Mouse (Mus musculus): ENCODE data around the gene Ncs1. TPM values are rescaled to one million over a fixed set of nuclear protein-coding genes. Genes with fewer than 3 reads are reported as not detected.

The Ncs1 gene
- not detected in 3 replicates for total RNA-seq (2017)

DNA sequence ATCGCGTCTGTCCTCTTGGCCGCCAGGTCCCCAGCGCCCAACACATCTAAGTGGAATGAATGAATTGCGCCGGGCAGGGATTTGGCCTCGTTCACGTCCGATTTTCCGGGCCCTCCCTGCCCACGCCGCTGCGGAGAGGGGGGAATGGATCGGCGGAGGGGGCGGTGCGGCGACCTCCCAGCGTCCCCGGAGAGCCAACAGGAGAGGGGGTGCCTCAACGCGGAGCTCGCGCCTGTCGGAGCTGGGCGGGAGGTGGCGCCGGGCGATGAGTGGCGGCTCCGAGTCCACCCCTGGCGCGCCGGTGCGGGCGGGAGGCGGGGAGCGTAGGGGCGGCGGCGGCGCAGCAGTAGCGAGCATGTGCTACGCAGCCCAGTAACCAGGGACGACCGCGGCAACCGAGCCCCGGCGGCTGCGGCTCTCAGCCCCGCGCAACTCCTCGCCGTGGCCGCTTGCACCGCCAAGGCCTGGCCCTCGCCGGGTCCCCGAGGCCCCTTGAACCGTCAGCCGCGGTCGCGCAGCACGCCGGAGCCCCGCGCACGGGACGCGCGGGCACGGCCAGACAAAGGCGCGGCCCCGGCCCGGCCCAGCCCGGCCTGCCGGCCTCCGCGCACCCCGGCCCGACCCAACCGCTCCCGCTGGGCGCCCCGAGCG is at the start of gene Ncs1:
Gene Ncs1, plus strand, starts transcription at position 333 of the 651 bp plus-strand sequence.
- ATAC-seq (replicated peaks; ENCODE audit: insufficient number of reproducible peaks, low FRiP score, low TSS enrichment, poor library complexity, severe bottlenecking) = no peak

DNA sequence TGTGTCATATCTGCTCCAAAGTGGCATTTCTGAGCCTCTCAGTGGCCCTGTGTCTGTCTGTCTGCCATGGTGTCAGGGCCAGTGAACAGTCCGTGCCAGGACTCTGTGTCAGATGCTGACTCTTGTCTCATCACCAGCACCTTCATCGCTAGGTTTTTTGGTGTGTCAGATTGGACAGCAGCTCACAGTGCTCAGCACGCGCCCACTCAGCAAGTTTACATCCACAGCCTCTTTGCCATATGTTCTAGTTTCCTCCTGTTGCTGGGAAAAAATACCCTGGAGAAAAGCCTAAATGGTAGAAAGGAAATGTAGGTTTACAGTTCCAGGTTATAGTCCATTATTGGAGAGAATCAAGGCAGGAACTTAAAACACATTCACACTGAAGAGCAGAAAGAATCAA is 47.0 kb upstream of the Ncs1 start:
- no peak for ATAC-seq (replicated peaks; ENCODE audit: insufficient number of reproducible peaks, low FRiP score, low TSS enrichment, poor library complexity, severe bottlenecking)

DNA sequence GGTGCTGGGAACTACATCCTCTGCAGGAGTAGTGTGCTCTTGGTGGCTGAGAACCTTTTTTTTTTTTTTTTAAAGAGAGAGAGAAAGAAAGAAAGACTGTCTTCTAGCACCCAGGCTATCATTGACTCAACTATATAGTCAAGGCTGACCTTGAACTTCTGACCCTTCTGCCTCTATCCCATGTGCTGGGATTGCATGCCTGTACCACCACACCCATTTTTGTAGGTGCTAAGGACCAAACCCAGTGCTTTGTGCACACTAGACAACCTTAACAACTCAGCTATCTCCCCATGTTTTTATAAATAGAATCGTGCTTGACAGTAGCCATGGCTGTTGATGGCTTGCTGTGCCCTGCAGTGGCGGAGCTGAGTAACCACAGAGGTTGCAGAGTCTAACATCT is 45.6 kb upstream of the Ncs1 start:
- ATAC-seq (replicated peaks; ENCODE audit: insufficient number of reproducible peaks, low FRiP score, low TSS enrichment, poor library complexity, severe bottlenecking) = no peak

DNA sequence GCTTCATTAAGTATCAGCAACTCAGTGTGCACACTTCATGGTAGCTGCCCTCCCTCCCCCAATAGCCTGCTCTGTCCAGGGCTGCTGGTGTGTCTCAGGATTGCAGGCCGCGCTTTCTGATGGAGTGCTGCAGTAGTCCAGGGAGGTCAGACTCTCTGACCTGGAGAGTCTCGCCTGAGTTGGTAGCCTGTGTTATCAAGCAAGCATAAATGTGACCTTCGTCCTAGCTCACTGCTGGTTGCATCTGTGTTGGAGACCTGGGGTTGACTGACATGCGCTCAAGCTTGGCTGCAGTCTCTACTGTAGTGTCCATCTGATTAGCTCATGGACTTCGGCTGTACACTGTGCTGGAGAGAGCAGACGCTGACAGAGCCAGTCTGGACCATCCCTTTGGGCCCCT is 43.8 kb upstream of the Ncs1 start:
- ATAC-seq (replicated peaks; ENCODE audit: insufficient number of reproducible peaks, low FRiP score, low TSS enrichment, poor library complexity, severe bottlenecking) = no peak

DNA sequence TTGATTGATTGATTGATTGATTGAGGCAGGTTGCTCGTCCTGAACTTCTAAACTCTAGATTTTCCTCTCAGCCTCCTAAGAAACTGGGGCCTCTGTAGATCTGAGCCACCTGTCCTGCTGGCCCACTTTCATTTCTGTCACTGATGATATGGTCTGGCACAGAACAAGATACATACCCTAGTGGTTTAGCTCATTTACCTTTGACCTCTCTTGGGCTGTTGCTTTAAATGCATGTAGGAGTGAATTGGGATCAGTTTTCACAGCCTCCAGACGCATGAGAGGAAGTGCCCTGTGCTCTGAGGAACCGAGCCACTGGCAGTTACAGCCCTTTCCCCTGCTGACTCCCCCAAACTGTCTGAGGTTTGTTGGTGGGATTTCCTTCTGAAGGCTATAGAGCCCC is 43.3 kb upstream of the Ncs1 start:
- ATAC-seq (replicated peaks; ENCODE audit: insufficient number of reproducible peaks, low FRiP score, low TSS enrichment, poor library complexity, severe bottlenecking) = no peak

DNA sequence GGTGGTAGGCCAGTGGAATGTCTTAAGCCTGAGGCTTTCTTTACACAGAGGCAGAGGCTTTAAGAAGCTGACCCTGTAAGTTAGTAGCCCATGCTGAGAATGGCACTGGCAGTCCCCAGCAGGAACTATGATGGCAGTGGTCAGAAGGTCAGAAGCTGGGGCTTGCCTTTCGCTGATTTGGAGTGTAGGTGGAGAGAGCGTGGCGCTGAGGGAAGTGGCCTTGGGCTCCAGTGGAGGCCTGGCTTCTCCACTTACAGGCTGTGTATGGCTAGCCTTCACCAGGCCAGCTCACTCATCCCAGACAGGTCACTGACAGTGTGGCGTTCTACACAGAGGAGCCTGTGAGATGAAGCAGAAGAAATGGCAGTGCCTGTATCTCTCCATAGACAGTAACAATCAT is 42.7 kb upstream of the Ncs1 start:
- no peak for ATAC-seq (replicated peaks; ENCODE audit: insufficient number of reproducible peaks, low FRiP score, low TSS enrichment, poor library complexity, severe bottlenecking)

DNA sequence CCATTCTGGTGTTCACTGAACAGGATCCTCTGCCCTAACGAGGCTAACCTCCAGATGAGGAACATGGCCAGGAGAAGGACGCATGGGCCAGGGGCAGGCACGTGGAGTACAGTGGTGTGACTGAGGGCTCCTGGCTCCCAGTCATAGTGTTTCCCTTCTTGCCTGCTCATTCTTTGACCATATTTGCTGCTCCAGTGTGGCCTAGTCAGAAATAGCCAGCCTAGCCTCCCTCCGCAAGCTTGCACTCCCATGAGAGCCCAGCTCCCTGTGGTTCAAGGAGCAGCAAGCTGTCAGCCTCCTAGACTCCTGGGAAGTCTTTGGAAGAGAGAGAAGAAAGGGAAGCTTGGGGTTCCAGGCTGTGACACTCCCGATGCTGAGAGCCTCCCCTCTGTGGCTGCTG is 40.9 kb upstream of the Ncs1 start:
- ATAC-seq (replicated peaks; ENCODE audit: insufficient number of reproducible peaks, low FRiP score, low TSS enrichment, poor library complexity, severe bottlenecking) = no peak

DNA sequence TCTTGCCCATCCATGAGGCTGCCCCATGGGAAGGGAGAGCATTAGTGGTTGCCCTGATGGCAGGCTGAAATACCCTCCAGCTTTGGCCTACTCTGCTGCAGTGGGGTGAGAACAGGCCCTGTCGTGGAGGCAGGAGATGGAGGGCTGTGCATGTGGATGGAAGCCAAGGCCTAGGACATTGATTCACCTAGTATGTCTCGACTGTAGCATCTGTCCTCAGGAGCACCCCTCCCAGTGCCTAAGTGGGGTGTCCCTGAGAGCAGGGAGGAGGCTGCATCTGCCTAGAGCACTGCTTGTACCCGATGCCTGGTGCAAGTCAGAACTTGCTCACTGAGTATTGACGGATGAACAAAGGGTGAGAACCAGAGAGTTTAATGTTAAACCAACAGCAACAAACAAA is 39.4 kb upstream of the Ncs1 start:
- no peak for ATAC-seq (replicated peaks; ENCODE audit: insufficient number of reproducible peaks, low FRiP score, low TSS enrichment, poor library complexity, severe bottlenecking)

DNA sequence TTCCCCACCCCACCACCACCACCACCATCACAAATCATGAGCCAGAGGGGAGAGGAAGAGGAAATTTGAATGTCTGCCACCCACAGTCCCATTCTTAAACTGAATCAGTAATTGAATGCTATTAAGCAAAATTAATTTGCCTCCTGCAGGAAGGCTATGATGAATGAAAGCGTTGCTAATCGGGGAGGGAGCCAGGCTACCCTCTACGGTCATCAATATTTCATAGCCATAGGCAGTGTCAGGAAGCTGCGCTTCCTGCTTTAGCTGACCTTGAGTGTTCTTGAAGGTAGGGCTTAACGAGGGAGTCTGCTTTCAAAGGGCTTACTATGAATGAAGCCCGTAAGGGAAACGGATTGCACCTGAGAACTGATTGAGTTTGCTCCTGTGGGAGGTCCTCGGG is 38.7 kb upstream of the Ncs1 start:
- ATAC-seq (replicated peaks; ENCODE audit: insufficient number of reproducible peaks, low FRiP score, low TSS enrichment, poor library complexity, severe bottlenecking) = no peak

DNA sequence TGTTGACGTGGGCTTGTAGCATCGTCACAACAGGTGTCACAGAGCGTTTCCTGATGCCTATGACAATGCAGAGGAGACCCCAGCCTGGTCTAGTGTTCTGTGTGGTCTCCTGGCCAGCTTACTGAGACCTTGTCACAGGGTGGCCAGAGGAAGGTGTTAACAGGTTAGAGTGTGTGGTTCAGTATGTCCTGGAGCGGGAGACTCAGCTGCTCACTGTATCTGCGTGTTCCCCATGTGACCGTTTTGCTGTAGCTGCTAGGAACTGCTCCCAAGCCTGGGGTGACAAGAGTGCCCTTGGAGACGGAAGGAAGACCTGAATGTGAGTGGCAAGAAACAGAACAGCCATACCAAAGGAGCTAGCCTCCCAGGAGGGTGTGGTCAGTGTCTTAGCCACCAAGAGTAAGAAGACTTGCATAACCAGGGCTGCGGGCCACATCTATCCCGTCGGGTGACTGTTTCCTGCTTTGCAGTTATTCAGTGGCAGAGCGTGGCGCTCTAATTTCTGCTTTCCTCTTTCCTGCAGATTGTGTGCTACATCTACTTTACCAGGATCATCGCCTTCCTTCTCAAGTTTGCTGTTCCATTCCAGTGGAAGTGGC is 37.0 kb upstream of the Ncs1 start:
- ATAC-seq (replicated peaks; ENCODE audit: insufficient number of reproducible peaks, low FRiP score, low TSS enrichment, poor library complexity, severe bottlenecking) = no peak

DNA sequence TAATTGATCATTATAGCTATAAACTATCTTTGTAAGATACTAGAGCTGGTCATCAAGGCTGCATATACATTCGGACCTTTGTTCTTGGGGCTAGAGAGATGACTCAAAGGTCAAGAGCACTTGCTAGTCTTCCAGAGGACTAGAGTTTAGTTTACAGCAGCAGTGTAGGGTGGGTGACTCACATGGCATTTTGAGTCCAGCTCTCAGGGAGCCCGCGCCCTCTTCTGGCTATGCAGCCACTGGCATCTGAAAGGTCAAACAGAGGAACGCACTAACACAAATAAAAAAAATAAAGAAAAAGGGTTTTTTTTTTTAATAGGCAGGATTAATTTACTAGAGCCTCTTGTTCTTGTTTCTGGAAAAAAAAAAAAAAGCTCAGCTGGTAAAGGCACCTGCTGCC is 36.1 kb upstream of the Ncs1 start:
- no peak for ATAC-seq (replicated peaks; ENCODE audit: insufficient number of reproducible peaks, low FRiP score, low TSS enrichment, poor library complexity, severe bottlenecking)

DNA sequence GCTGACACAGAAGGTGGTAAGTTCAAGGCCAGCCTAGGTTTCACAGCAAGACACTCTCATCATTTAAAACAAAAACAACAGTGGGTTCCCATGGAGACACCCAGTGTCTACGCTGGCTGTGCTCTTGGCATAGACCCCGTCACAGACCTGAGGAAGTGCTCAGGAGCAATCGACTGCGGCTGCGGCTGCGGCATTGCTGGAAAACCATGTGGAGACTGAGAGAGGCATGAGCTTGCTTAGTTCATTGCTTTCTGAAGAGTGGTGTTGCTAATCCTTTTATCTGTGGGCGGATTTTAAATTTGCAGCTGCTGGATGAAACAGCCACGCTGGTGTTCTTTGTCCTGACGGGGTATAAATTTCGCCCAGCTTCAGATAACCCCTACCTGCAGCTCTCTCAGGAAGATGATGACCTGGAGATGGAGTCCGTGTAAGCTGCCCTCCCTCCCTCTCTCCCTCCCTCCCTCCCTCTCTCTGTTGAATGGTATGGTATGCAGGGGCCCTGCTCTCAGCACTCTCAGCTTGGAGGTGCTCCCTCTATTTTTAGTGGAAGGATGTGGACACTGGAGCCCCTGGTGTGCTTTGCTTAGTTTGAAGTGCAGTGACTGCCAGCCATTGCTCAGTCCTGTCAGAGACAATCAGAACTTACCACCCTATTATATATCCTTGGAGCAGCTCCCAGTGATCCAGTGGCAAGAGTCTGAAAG is 35.3 kb upstream of the Ncs1 start:
- ATAC-seq (replicated peaks; ENCODE audit: insufficient number of reproducible peaks, low FRiP score, low TSS enrichment, poor library complexity, severe bottlenecking) = no peak

DNA sequence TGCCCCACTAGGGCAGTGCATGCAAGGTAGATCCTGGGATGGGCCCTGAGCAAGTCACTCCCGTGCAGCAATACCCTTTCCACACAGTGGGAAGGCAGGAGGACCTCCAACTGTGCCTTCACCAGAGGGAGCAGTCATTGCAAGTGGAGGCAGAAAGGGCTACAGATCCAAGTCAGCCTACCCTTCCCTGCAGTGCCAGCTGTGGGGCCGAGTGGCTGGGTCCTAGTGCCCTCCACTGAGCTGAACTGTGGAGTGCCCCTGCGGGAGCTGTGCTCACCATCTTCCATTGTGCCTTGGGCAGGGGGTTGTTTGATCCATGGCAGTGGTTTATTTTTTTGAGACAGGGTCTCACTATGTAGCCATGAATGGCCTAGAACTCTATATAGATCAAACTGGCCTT is 34.4 kb upstream of the Ncs1 start:
- ATAC-seq (replicated peaks; ENCODE audit: insufficient number of reproducible peaks, low FRiP score, low TSS enrichment, poor library complexity, severe bottlenecking) = no peak

DNA sequence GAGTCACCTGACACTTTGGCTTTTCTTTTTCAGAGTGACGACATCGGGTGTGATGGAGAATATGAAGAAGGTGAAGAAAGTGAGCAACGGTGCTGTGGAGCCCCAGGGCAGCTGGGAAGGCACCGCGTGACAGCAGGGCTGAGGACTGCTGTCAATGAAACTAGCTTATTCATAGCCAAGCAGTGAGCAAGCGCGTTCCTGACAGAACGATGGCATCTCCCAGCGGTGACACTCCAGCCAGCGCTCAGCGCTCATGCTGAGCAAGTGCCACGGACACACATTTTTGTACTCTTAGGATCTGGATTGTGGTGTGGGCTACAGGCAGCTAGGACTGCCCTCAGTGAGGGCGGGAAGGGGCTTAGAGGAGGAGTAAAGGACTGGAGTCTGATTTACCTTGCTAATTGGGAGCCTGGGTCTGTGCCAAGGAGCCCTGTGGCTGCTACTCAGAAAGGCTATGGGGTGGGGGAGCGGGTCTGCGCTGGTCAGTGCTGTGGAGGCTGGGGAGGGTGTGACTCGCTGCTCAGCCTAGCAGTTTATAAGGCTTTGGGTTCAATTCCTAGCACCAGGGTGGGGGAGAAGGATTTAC is 31.3 kb upstream of the Ncs1 start:
- ATAC-seq (replicated peaks; ENCODE audit: insufficient number of reproducible peaks, low FRiP score, low TSS enrichment, poor library complexity, severe bottlenecking) = no peak

DNA sequence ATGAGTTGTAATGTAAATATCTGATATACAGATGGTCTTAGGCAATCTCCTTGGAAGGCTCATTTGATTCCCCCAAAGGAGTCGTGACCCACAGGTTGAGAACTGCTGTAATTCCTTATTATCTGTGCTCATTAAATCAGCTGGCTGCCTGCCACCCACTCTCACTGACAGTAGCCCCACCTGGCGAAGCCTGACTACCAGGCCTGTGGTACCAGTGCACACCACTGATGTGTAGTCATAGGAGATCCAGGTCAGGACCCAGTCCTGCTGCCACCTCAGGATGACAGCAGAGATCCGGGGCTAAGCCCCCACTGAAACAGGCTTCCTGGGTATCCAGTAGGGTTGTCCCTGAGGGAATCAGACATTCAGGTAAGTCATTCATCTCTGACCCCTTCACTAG is 27.0 kb upstream of the Ncs1 start:
- no peak for ATAC-seq (replicated peaks; ENCODE audit: insufficient number of reproducible peaks, low FRiP score, low TSS enrichment, poor library complexity, severe bottlenecking)

DNA sequence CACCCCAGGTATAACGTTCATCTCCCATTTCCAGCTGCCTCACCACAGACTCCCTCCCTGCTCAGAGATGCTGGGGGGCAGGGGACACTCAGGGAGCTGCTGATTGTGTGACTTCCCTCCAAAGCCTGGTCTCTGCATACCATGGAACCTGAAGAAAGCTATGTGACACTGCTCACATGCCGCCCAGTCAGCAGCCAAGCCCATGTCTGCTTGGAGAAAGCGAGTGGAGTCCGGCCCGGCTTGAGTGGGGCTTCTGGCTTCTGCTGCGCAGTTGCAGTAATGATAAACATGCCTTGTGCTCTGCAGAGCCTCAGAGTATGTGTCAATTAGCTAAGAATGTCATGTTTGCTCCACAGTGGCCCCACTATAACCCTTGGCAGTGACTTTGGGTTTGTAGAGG is 26.2 kb upstream of the Ncs1 start:
- no peak for ATAC-seq (replicated peaks; ENCODE audit: insufficient number of reproducible peaks, low FRiP score, low TSS enrichment, poor library complexity, severe bottlenecking)

DNA sequence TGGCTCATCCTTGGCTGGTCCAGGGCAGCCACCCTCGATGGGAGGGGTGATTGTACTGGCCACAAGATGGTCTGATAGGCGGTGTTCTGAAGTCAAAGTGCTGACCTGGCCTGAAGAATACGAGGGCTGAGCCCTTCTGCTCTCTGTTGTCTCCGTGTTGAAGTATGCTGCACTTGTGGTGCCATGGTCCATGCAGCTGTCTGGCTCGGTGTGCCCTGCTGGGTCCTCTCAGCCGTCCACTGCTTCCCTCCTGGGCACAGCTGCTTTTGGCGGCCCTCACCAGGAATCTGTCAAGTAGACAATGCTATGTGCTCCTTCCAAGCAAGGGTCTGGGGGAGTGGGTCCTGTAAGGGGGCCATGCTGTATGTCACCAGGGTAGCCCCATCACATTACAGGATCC is 24.8 kb upstream of the Ncs1 start:
- no peak for ATAC-seq (replicated peaks; ENCODE audit: insufficient number of reproducible peaks, low FRiP score, low TSS enrichment, poor library complexity, severe bottlenecking)

DNA sequence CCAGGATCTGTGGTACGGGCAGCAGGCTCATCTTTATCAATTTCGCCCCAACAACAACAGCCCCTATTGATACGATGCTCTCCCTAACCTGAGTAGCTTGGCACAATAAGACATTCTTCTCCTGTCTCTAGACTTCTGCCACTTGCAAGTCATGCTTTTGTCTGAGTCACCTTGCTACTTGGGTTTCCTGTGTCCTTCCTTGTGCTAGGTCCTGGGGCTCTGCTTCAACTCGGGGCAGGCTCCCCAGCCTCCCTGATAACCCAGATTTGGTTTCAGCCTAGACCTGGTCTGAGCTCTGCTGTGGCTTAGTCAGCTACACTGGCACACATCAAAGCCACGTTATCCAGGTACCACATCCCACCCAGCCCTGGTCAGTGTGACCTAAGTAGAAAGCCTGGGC is 24.0 kb upstream of the Ncs1 start:
- ATAC-seq (replicated peaks; ENCODE audit: insufficient number of reproducible peaks, low FRiP score, low TSS enrichment, poor library complexity, severe bottlenecking) = no peak

DNA sequence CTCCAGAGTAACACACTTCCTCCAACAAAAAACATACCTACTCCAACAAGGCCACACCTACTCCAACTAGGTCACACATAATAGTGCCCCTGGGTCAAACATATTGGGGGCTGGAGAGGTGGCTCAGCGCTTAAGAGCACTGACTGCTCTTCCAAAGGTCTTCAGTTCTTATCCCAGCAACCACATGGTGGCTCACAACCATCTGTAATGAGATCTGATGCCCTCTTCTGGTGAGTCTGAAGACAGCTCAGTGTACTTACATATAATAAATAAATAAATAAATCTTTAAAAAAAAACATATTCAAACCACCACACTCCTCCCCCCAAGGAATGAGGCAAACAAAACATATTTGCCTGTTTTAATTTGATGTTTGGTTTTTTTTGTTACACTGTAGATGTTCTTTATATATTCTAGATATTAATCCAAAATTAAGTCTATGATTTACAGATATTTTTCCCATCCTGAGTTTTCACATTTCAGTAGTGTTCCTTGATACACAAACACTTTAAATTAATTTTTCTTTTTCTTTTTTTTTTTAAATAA is 16.8 kb upstream of the Ncs1 start:
- no peak for ATAC-seq (replicated peaks; ENCODE audit: insufficient number of reproducible peaks, low FRiP score, low TSS enrichment, poor library complexity, severe bottlenecking)

DNA sequence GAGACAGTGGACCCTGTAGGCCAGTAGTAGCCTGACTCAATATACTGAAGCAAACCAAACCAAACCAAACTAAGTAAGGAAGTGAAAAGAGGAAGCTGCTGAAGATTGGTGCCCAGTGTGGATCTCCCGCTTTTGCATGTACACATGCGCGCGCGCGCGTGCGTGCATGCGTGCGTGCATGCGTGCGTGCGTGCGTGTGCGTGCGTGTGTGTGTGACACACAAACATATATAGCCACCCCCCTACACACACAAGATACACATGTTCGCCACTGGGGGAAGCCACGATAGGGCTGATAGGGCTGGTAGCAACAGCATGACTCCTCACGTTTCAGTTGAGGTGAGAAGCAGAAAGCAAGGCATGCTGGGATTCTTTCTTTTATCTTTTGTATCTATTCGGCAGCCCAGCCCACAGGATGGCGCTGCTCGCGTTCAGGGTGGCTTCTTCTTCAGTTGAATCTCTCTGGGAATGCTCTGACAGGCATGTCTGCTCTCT is 6.4 kb upstream of the Ncs1 start:
- ATAC-seq (replicated peaks; ENCODE audit: insufficient number of reproducible peaks, low FRiP score, low TSS enrichment, poor library complexity, severe bottlenecking) = peak; percentile 95
